Mouse (Mus musculus) erythroblast, embryonic 14.5 days (primary cell): Measurements from ENCODE around the gene Actl6b.

Source experiments
- GATA1 ChIP-seq: IDR thresholded peaks from 2 replicates; pipeline ENCODE4 v1.6.1; 2012; ENCODE audit warnings: low read length, inconsistent platforms, mixed read lengths
- TAL1 ChIP-seq: IDR thresholded peaks from 3 replicates; pipeline ENCODE4 v1.6.1; 2012; ENCODE audit warnings: low read length, inconsistent platforms, mixed read lengths

- TF ChIP-seq TAL1 (no peak), GATA1 (no peak)
These were observed 48.0 kb downstream of the Actl6b start for GRCm38 (mm10) chr5:137601365-137601729.
